Mouse (Mus musculus) cerebellum, adult 11 months (tissue): ENCODE measurements around the gene Tnfsf13b.

Source experiments
- DNase-seq: peaks from one replicate; pipeline ENCODE4 v3.0.0; 2022

Tnfsf13b gene

GRCm38 (mm10) chr8:10049162-10049561 lies 42.9 kb downstream of the Tnfsf13b start:
- no peak for DNase-seq

GRCm38 (mm10) chr8:10051576-10051975 lies 45.3 kb downstream of the Tnfsf13b start:
- DNase-seq: no peak

GRCm38 (mm10) chr8:10053571-10053990 lies 47.3 kb downstream of the Tnfsf13b start:
- DNase-seq: no peak

- DNase-seq: no peak
Measured at GRCm38 (mm10) chr8:10061001-10061400, 54.7 kb downstream of the Tnfsf13b start.

- no peak for DNase-seq
Measured at GRCm38 (mm10) chr8:10066906-10067305, 60.6 kb downstream of the Tnfsf13b start.

GRCm38 (mm10) chr8:10067775-10068174 lies 61.5 kb downstream of the Tnfsf13b start:
- no peak for DNase-seq

- DNase-seq: no peak
Measured at GRCm38 (mm10) chr8:10072347-10072746, 66.1 kb downstream of the Tnfsf13b start.
